Mouse (Mus musculus) left cerebral cortex, postnatal 10 days (tissue): ENCODE results near the gene Olfr390. TPM values are rescaled to one million over a fixed set of nuclear protein-coding genes. Genes with fewer than 3 reads are reported as not detected.

ENCODE experiments used
- DNase-seq, 2 experiments: peaks; one replicate each; pipeline ENCODE4 v3.0.0; 2021 to 2022; ENCODE audit warnings: low spot score in 2 of 2, mixed read lengths in 1 of 2; ENCODE audit errors: extremely low spot score in 1 of 2
- intact Hi-C: fragments of 180-260 bp; cut with DNase I; formaldehyde crosslinking; loops from one replicate; pipeline ENCODE4 v1.15.1; 2025
- total RNA-seq, 2 experiments: library from RNA; stranded (reverse); gene quantifications; 2 replicates each; pipeline ENCODE4 v1.2.3; 2021

The Olfr390 gene
- not detected for total RNA-seq

DNA sequence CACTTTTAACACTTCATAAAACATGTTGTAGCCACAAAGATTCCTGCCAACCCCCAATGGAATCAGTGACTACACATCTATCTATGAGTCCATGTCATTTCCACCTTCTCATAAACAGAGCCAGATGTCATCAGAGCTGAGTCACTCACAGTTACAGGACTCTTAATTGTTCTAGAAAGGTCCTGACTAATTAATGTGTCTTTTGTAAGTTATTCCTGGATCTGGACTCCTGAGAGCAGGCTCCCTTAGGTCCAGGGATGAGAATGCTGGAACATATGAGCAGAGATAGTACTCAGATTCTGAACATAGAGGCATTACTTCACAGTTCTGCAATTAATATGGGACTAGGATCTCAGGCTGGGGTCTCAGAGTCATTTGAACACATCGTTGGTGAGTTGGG, at the start of gene Olfr390:
Olfr390 (plus strand) TSS at position 301 of the 400 bp plus-strand sequence.
- intact Hi-C loops: no loop called here
- no peak for DNase-seq

DNA sequence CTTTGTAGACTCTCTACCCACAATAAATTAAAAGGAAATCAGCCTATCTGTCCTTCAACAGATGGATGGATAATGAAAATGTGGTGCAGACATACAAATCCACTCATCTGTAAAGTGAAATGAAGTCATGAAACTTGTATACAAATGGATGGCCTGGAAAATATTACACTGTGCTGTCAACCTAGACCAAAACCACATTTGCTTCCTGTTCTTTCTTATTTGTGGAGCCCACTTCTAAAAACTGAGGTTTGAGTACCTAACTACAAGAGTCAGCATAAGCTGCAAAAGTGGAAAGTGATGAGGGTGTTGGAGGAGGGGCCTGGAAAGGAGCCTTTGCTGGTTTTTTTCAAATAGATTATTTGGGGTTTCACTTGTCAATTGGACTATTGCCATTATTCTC, 23.6 kb upstream of the Olfr390 start:
- intact Hi-C loops: no loop called here
- DNase-seq: no peak

DNA sequence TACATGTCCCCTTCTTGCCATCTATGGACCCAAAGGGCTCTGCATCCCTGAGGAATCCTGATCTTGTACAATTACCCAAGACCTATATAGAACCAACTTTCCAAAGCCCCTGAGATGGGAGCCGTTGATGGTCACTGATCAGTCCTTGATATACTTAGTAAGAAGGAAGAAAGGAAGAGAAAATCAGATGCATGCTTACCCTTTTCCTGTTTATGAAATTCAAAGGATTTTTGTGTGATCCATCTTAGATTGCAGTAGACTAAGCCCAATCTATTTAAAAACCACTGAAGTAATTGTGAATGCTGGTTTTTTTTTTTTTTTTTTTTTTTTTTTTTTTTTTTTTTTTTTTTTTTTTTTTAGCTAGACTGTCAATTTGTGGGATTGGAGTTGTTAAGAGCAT, 2.2 kb upstream of the Olfr390 start, which contains the start of gene Olfr389:
Olfr389 (minus strand) TSS at position 101 of the 400 bp plus-strand sequence.
- intact Hi-C loops: no loop called here

DNA sequence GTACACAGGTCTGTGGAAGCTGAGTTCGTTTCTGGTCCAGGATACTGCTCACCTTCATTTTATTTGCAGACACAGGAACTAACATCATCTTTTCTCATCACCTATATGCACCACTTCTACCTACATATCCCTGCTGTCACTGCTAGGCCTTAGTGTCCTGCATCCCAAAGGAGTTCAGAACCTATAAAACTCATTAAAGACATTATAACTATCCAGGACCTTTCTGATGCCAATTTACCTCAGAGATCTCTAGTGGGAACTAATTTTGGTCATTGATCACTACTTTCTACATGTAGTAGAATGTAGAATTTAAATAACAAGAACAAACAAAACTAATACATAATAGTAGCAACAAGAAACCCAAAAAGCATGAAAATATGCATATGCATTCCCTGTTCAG, 20.2 kb downstream of the Olfr390 start, which contains the start of gene Olfr391-ps:
Olfr391-ps (minus strand) TSS at position 101 of the 400 bp plus-strand sequence.
- intact Hi-C loops: no loop called here
- no peak for DNase-seq

More for the DNA sequence above, 2.2 kb upstream of the Olfr390 start, which contains the start of gene Olfr389:
- DNase-seq: no peak

DNA sequence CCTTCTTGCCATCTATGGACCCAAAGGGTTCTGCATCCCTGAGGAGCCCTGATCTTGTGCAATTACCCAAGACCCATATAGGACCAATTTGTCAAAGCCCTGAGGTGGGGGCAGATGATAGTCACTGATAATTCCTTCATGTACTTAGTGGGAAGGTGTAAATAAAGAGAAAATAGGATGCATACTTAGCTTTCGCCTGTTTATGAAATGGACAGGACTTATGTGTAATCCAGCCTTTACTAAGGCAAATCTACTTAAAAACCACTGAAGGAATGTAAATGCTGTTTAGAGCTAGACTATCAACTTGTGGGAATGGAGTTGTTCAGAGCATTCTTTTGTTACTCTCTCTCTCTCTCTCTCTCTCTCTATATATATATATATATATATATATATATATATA, 34.2 kb downstream of the Olfr390 start, which contains the start of gene Olfr392:
Olfr392 (minus strand) TSS at position 101 of the 400 bp plus-strand sequence.
- no peak for DNase-seq
- intact Hi-C loops: no loop called here

Other genes with a start within 250 kb of the Olfr390 start
- not detected for gene Olfr385, start 190.0 kb upstream of the Olfr390 start, total RNA-seq
- not detected for gene Olfr384, start 184.4 kb upstream of the Olfr390 start, total RNA-seq
- not detected for gene Zfp735, start 94.2 kb upstream of the Olfr390 start, total RNA-seq
- not detected for gene Olfr389, start 2.3 kb upstream of the Olfr390 start, total RNA-seq
- not detected for gene Olfr391-ps, start 20.1 kb downstream of the Olfr390 start, total RNA-seq
- not detected for gene Olfr392, start 34.1 kb downstream of the Olfr390 start, total RNA-seq
- gene Olfr393, start 68.5 kb downstream of the Olfr390 start, total RNA-seq: not detected
- not detected for gene Olfr394, start 107.8 kb downstream of the Olfr390 start, total RNA-seq
- not detected for gene Olfr395, start 126.3 kb downstream of the Olfr390 start, total RNA-seq
- not detected for gene Olfr23, start 153.7 kb downstream of the Olfr390 start, total RNA-seq
- gene Olfr397, start 177.9 kb downstream of the Olfr390 start, total RNA-seq: not detected
- not detected for gene Olfr398, start 207.4 kb downstream of the Olfr390 start, total RNA-seq